Mouse (Mus musculus) heart, postnatal 0 days (tissue): ENCODE results near the gene Shox2. TPM values are rescaled to one million over a fixed set of nuclear protein-coding genes. Genes with fewer than 3 reads are reported as not detected.
A peak's percentile ranks its signal among the peaks of the same experiment; 100 is the strongest.

Experiments
- ATAC-seq: fragments of 200-750 bp; cut with Nextera tagmentation; 2 replicates; pipeline ENCODE4 v1.8.0; 2017; ENCODE audit warnings: low read depth, moderate number of reproducible peaks, moderate library complexity; ENCODE audit not compliant: insufficient read depth
- DNase-seq: peaks from one replicate; pipeline ENCODE4 v3.0.0-alpha.2; 2016; ENCODE audit warnings: low spot score
- H3K27ac ChIP-seq: fragments of 300-500 bp; sonication (generic); 2 replicates; pipeline ENCODE4 v1.5.1; 2014; ENCODE audit warnings: low read depth, mild to moderate bottlenecking
- H3K27me3 ChIP-seq: fragments of 300-500 bp; sonication (generic); 2 replicates; pipeline ENCODE4 v1.6.1; 2014; ENCODE audit warnings: low read length, mixed read lengths; ENCODE audit not compliant: control insufficient read depth, insufficient read depth
- H3K36me3 ChIP-seq: fragments of 300-500 bp; sonication (generic); replicated peaks from 2 replicates; pipeline ENCODE4 v1.6.1; 2014; ENCODE audit warnings: low read length, mixed read lengths; ENCODE audit not compliant: control insufficient read depth, insufficient read depth
- H3K4me1 ChIP-seq: fragments of 300-500 bp; sonication (generic); 2 replicates; pipeline ENCODE4 v1.6.1; 2014; ENCODE audit warnings: antibody characterized with exemption; ENCODE audit not compliant: control insufficient read depth, insufficient read depth
- H3K4me2 ChIP-seq: fragments of 300-500 bp; sonication (generic); 2 replicates; pipeline ENCODE4 v1.6.1; 2014; ENCODE audit warnings: low read depth, mild to moderate bottlenecking, low read length, moderate library complexity
- H3K4me3 ChIP-seq: fragments of 300-500 bp; sonication (generic); 2 replicates; pipeline ENCODE4 v1.5.1; 2014; ENCODE audit warnings: low read depth, low read length
- H3K9ac ChIP-seq: fragments of 300-500 bp; sonication (generic); replicated peaks from 2 replicates; pipeline ENCODE4 v1.6.1; 2014; ENCODE audit warnings: low read depth, low read length, mixed read lengths
- H3K9me3 ChIP-seq: fragments of 300-500 bp; sonication (generic); replicated peaks from 2 replicates; pipeline ENCODE4 v1.6.1; 2016; ENCODE audit warnings: low read length; ENCODE audit not compliant: control insufficient read depth
- CTCF ChIP-seq: IDR thresholded peaks from 2 replicates; pipeline ENCODE4 v1.5.1; 2016; ENCODE audit warnings: antibody characterized with exemption, control low read depth, low read depth
- EP300 ChIP-seq: IDR thresholded peaks from 2 replicates; pipeline ENCODE4 v1.6.1; 2016; ENCODE audit warnings: antibody characterized with exemption, low read depth
- WGBS: fragments of 180-500 bp; shearing (Covaris S2); extraction: QIAGEN DNeasy Blood & Tissue Kit; methylation state at CpG from one replicate; pipeline ENCODE4 v1.1.7; 2014; 5-methylcytosine and 5-hydroxymethylcytosine counted together
- polyA plus RNA-seq: library from polyadenylated mRNA; unstranded; fragments of >200 nt; fragmentation: Nextera tagmentation; extraction: Ambion mirVana; gene quantifications from 2 replicates; pipeline ENCODE4 v1.2.1, GENCODE M21; 2015
- total RNA-seq: library from RNA; depleted of rRNA; stranded (reverse); fragments of >200 nt; gene quantifications from 2 replicates; pipeline ENCODE4 v1.2.3, GENCODE M21; 2014; ENCODE audit warnings: low replicate concordance; rRNA removed

Shox2 gene
- total and polyA plus RNA-seq, 2 experiments from 2014 or later, result 0.11 to 2.3 TPM

DNA sequence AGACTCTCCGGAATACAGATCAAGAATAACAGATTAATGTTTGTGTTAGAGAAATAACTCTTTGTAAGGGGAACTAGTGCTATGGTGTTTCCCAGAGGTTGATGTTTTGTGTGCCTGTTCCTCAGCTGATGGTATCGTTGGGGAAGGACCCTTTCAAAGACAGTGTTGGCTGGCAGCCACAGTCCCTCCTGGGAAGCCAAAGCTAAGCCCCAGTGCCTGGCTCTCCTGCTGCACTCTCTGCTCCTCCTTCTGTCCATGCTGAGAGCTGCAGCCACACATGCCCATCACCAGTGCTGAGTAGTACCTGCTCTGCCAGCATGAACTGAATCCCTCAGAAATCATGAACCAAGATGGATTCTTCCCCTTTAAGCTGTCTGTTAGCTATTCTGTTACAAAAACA, 26.4 kb downstream of the Shox2 start:
- Histone ChIP-seq H3K27ac (no peak overlapping the region), H3K4me3 (no peak overlapping the region), H3K4me2 (no peak overlapping the region), H3K27me3 (no peaks in the 10 kb centered on the region), H3K36me3 (no peaks in the 10 kb centered on the region), H3K9ac (no peak overlapping the region), H3K4me1 (no peaks in the 10 kb centered on the region), H3K9me3 (no peaks in the 10 kb centered on the region)
- TF ChIP-seq CTCF, result peak; percentile 11; the same call in 1 of the 2 replicates
- TF ChIP-seq EP300, result no peak
- no peak for ATAC-seq
- DNase-seq, result no peak
- WGBS, result 59% methylated on average over 2 of the region's 2 CpGs

DNA sequence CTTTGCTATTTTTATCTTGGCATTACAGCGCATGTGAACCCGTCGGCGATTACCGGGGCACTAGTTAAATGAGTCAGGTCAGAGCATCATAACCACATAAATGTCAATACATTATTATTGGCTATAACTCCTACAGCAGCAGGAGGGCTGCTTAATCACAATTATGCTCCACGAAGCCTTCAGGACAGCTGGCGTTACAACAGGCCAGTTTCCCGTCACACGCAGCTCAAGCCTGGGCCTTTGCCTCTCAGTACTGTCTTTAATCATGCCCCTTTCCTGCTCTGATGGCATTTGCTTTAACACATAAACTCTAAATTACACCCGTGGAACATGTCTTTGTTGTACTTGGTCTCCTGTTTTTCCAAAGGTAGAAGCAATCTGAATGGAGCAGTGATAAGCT, 41.9 kb downstream of the Shox2 start:
- no peak for DNase-seq
- no peaks in the 10 kb centered on the region for H3K36me3 ChIP-seq
- H3K4me3 ChIP-seq, result no peak overlapping the region
- WGBS, result 70% methylated on average over 10 of the region's 10 CpGs
- H3K27me3 ChIP-seq, result no peaks in the 10 kb centered on the region
- H3K4me1 ChIP-seq, result no peaks in the 10 kb centered on the region
- ATAC-seq, result no peak
- no peak for TF ChIP-seq EP300
- no peak for TF ChIP-seq CTCF
- H3K4me2 ChIP-seq, result no peak overlapping the region
- no peak overlapping the region for H3K9ac ChIP-seq
- H3K27ac ChIP-seq, result no peak overlapping the region
- no peaks in the 10 kb centered on the region for H3K9me3 ChIP-seq

DNA sequence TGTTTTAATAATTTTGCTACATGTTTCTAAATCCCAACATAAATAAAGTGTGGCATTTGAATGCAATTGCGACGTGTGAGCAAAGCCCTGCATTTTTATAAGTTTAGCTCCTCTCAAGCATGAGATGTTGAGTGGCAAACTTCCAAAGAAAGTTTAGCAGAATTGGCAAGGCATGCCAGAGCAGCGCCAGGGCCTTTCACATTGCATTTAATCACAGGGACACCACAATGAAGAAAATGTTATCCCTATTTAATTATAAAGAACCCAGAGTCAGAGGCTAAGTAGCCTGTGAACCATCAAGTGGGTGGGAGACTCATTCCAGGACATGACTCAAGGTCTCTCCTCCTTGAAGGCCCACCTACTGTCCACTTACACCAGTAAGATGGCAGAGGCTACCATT, 59.1 kb downstream of the Shox2 start:
- 64% methylated on average over 3 of the region's 3 CpGs for whole genome bisulfite sequencing
- no peak overlapping the region for H3K4me2 ChIP-seq
- no peak for DNase-seq
- no peak for ATAC-seq
- no peak overlapping the region for H3K9ac ChIP-seq
- H3K27me3 ChIP-seq, result no peaks in the 10 kb centered on the region
- TF ChIP-seq CTCF (no peak), EP300 (no peak)
- no peaks in the 10 kb centered on the region for H3K36me3 ChIP-seq
- H3K9me3 ChIP-seq, result no peaks in the 10 kb centered on the region
- no peak overlapping the region for H3K27ac ChIP-seq
- no peaks in the 10 kb centered on the region for H3K4me1 ChIP-seq
- H3K4me3 ChIP-seq, result no peak overlapping the region

Other genes with a start within 250 kb of the Shox2 start
- 13.1 and 13.3 TPM in 2 replicates for gene Rsrc1, start 381 bp downstream of the Shox2 start, total RNA-seq
- gene Rsrc1, start 381 bp downstream of the Shox2 start, polyA plus RNA-seq, result 13.2 and 15.0 TPM in 2 replicates